Mouse (Mus musculus) testis, adult 2 months (tissue): Measurements from ENCODE around the gene L3mbtl4. TPM values are rescaled to one million over a fixed set of nuclear protein-coding genes. Genes with fewer than 3 reads are reported as not detected.

Source experiments
- H3K27ac ChIP-seq: fragments of 200-500 bp; 2 replicates; pipeline ENCODE4 v1.5.1; 2012; ENCODE audit warnings: low read depth, low read length; ENCODE audit not compliant: control insufficient read depth, insufficient read depth
- H3K27me3 ChIP-seq: fragments of 200-500 bp; 2 replicates; pipeline ENCODE4 v1.6.1; 2012; ENCODE audit warnings: mild to moderate bottlenecking, low read length, moderate library complexity; ENCODE audit not compliant: control insufficient read depth, insufficient read depth
- H3K36me3 ChIP-seq: fragments of 200-500 bp; 2 replicates; pipeline ENCODE4 v1.6.1; 2012; ENCODE audit warnings: mild to moderate bottlenecking, low read length; ENCODE audit not compliant: control insufficient read depth, insufficient read depth
- H3K4me1 ChIP-seq: fragments of 200-500 bp; 2 replicates; pipeline ENCODE4 v1.6.1; 2012; ENCODE audit warnings: low read length; ENCODE audit not compliant: control insufficient read depth, insufficient read depth
- H3K4me3 ChIP-seq: fragments of 200-500 bp; 2 replicates; pipeline ENCODE4 v1.5.1; 2012; ENCODE audit warnings: low read depth, mild to moderate bottlenecking, low read length, moderate library complexity, mixed read lengths; ENCODE audit not compliant: control insufficient read depth
- CTCF ChIP-seq: fragments of 200-500 bp; IDR thresholded peaks from 2 replicates; pipeline ENCODE4 v1.5.1; 2012; ENCODE audit warnings: low read depth, mild to moderate bottlenecking, inconsistent platforms, low read length, moderate library complexity; ENCODE audit not compliant: control insufficient read depth, insufficient read depth, insufficient replicate concordance
- POLR2A ChIP-seq: fragments of 200-500 bp; IDR thresholded peaks from 2 replicates; pipeline ENCODE4 v1.6.1; 2012; ENCODE audit warnings: low read depth, mild to moderate bottlenecking, inconsistent platforms, low read length, moderate library complexity; ENCODE audit not compliant: control insufficient read depth
- polyA plus RNA-seq: library from polyadenylated mRNA; depleted of rRNA; stranded (reverse); fragments of >200 nt; gene quantifications from 2 replicates; pipeline ENCODE4 v1.2.3, GENCODE M21; 2012

L3mbtl4 gene
- polyA plus RNA-seq, 1 experiment = 9.3 TPM

- H3K27ac ChIP-seq = no peak overlapping the region
- no peak overlapping the region for H3K4me3 ChIP-seq
- H3K4me1 ChIP-seq = no peaks in the 10 kb centered on the region
- H3K36me3 ChIP-seq = no peaks in the 10 kb centered on the region
- no peaks in the 10 kb centered on the region for H3K27me3 ChIP-seq
- no peak for TF ChIP-seq POLR2A
- TF ChIP-seq CTCF = no peak
Observed at GRCm38 (mm10) chr17:68280915-68281314, 7.3 kb downstream of the L3mbtl4 start.

GRCm38 (mm10) chr17:68285119-68285782 lies 11.7 kb downstream of the L3mbtl4 start:
- TF ChIP-seq POLR2A = no peak
- no peak for TF ChIP-seq CTCF
- no peaks in the 10 kb centered on the region for H3K4me1 ChIP-seq
- no peaks in the 10 kb centered on the region for H3K27me3 ChIP-seq
- H3K4me3 ChIP-seq = no peak overlapping the region
- no peaks in the 10 kb centered on the region for H3K36me3 ChIP-seq
- H3K27ac ChIP-seq = no peak overlapping the region

- no peaks in the 10 kb centered on the region for H3K36me3 ChIP-seq
- H3K4me3 ChIP-seq = no peak overlapping the region
- TF ChIP-seq POLR2A (no peak), CTCF (no peak)
- no peaks in the 10 kb centered on the region for H3K27me3 ChIP-seq
- no peak overlapping the region for H3K27ac ChIP-seq
- no peaks in the 10 kb centered on the region for H3K4me1 ChIP-seq
Observed at GRCm38 (mm10) chr17:68288094-68288493, 14.5 kb downstream of the L3mbtl4 start.

GRCm38 (mm10) chr17:68288699-68289098 lies 15.1 kb downstream of the L3mbtl4 start:
- no peaks in the 10 kb centered on the region for H3K27me3 ChIP-seq
- no peaks in the 10 kb centered on the region for H3K4me1 ChIP-seq
- H3K36me3 ChIP-seq = no peaks in the 10 kb centered on the region
- no peak for TF ChIP-seq POLR2A
- TF ChIP-seq CTCF = no peak
- no peak overlapping the region for H3K4me3 ChIP-seq
- H3K27ac ChIP-seq = no peak overlapping the region

GRCm38 (mm10) chr17:68291713-68292364 lies 18.2 kb downstream of the L3mbtl4 start:
- Histone ChIP-seq H3K4me1 (no peaks in the 10 kb centered on the region), H3K27me3 (no peaks in the 10 kb centered on the region), H3K27ac (no peak overlapping the region), H3K4me3 (no peak overlapping the region), H3K36me3 (no peaks in the 10 kb centered on the region)
- no peak for TF ChIP-seq CTCF
- no peak for TF ChIP-seq POLR2A

GRCm38 (mm10) chr17:68308381-68308780 lies 34.8 kb downstream of the L3mbtl4 start:
- Histone ChIP-seq H3K27me3 (no peaks in the 10 kb centered on the region), H3K36me3 (no peaks in the 10 kb centered on the region), H3K4me1 (no peaks in the 10 kb centered on the region), H3K27ac (no peak overlapping the region), H3K4me3 (no peak overlapping the region)
- no peak for TF ChIP-seq CTCF
- TF ChIP-seq POLR2A = no peak

- Histone ChIP-seq H3K27me3 (no peaks in the 10 kb centered on the region), H3K4me1 (no peaks in the 10 kb centered on the region), H3K27ac (no peak overlapping the region), H3K4me3 (no peak overlapping the region), H3K36me3 (no peaks in the 10 kb centered on the region)
- no peak for TF ChIP-seq POLR2A
- TF ChIP-seq CTCF = no peak
Observed at GRCm38 (mm10) chr17:68312286-68312927, 38.8 kb downstream of the L3mbtl4 start.
